ENCODE assay signal across 7 mouse cellular contexts in genomic region chr8:121585159-121585825, GRCm38 (mm10). TPM values are rescaled to one million over a fixed set of nuclear protein-coding genes. Genes with fewer than 3 reads are reported as not detected.
DNase-seq lines count a peak whose midpoint lies in the region; ATAC-seq lines count a peak whose summit lies in the region.

No protein-coding gene starts in this region.

- H3K27me3 ChIP-seq in intestine, embryonic 16.5 days (replicated peaks; ENCODE audit: control insufficient read depth, insufficient read depth, low read length), result no peaks in the 10 kb centered on the region
- H3K27me3 ChIP-seq in midbrain, embryonic 11.5 days (ENCODE audit: control insufficient read depth, insufficient read depth, low read length), result no peaks in the 10 kb centered on the region

- peak; percentile 95 for ATAC-seq in intestine, embryonic 16.5 days
- peak; percentile 95 for ATAC-seq in midbrain, embryonic 11.5 days (ENCODE audit: low FRiP score)

- under 1% methylated on average over 47 of the region's 47 CpGs for WGBS in intestine, embryonic 16.5 days
- 1% methylated on average over 47 of the region's 47 CpGs for WGBS in midbrain, embryonic 11.5 days

- no peaks in the 10 kb centered on the region for H3K36me3 ChIP-seq in intestine, embryonic 16.5 days (ENCODE audit: control insufficient read depth, insufficient read depth, low read length)
- H3K36me3 ChIP-seq in midbrain, embryonic 11.5 days (ENCODE audit: control insufficient read depth, insufficient read depth, low read length), result no peaks in the 10 kb centered on the region

- H3K4me2 ChIP-seq in intestine, embryonic 16.5 days (ENCODE audit: low read depth, low read length), result peak overlapping the region; percentile 62
- H3K4me2 ChIP-seq in midbrain, embryonic 11.5 days, result peak overlapping the region; percentile 46

- peak overlapping the region; percentile 65 for H3K4me3 ChIP-seq in intestine, embryonic 16.5 days (ENCODE audit: low read length)
- peak overlapping the region; percentile 45 for H3K4me3 ChIP-seq in midbrain, embryonic 11.5 days (ENCODE audit: low read depth, low read length)

- intact Hi-C loops in left cerebral cortex, postnatal 36 days (cut with DNase I), result no loop called here

- peak; percentile 99 for DNase-seq in adrenal gland, adult 8-10 months
- peak; percentile 96 for DNase-seq in embryo, embryonic 9.5 days (ENCODE audit: extremely low spot score)
- DNase-seq in gastrocnemius, postnatal 4 days (ENCODE audit: low spot score in 2 of 2), result peak; percentile 98 to 100
- peak; percentile 100 for DNase-seq in left cerebral cortex, postnatal 36 days (ENCODE audit: low spot score in 2 of 2)
- peak; percentile 99 for DNase-seq in midbrain, embryonic 11.5 days (ENCODE audit: low spot score, missing footprints)
- peak; percentile 100 for DNase-seq in skeletal muscle tissue, adult 2 months (ENCODE audit: low read depth, low spot score)

- H3K4me1 ChIP-seq in intestine, embryonic 16.5 days (ENCODE audit: control insufficient read depth, insufficient read depth, low read length), result peaks cover 13% of the 10 kb centered on the region
- peaks cover 2% of the 10 kb centered on the region; the same call in 1 of the 2 replicates for H3K4me1 ChIP-seq in midbrain, embryonic 11.5 days (ENCODE audit: control insufficient read depth, insufficient read depth, low read length)

- H3K9ac ChIP-seq in intestine, embryonic 16.5 days (ENCODE audit: low read depth, low read length), result peak overlapping the region; percentile 76
- peak overlapping the region; percentile 53 for H3K9ac ChIP-seq in midbrain, embryonic 11.5 days (ENCODE audit: low read length)

- no peak overlapping the region; the same call in 1 of the 2 replicates for H3K27ac ChIP-seq in intestine, embryonic 16.5 days (ENCODE audit: low read length)
- H3K27ac ChIP-seq in midbrain, embryonic 11.5 days (ENCODE audit: low read depth, low read length), result no peak overlapping the region

- no peaks in the 10 kb centered on the region for H3K9me3 ChIP-seq in intestine, embryonic 16.5 days (ENCODE audit: control insufficient read depth, low read length)
- H3K9me3 ChIP-seq in midbrain, embryonic 11.5 days (ENCODE audit: control insufficient read depth, low read length), result no peaks in the 10 kb centered on the region

RNA-seq across cellular contexts. Expression of gene Map1lc3b, which starts 4.9 kb away (rescaled TPM):
- 100 to 1,000 TPM; 167 to 214 (median 191) TPM for total RNA-seq in adrenal gland, adult 8-10 months (2022)
- total RNA-seq in gastrocnemius, postnatal 4 days (2021), result 100 to 1,000 TPM; 104 to 105 TPM
- polyA plus RNA-seq in intestine, embryonic 16.5 days (2015; fragmentation: Nextera tagmentation; extraction: Ambion mirVana), result 190 and 192 TPM in 2 replicates
- 100 to 1,000 TPM; 167 to 190 TPM for total RNA-seq in left cerebral cortex, postnatal 36 days (2021)
- polyA plus RNA-seq in midbrain, embryonic 11.5 days (2014; fragmentation: Nextera tagmentation; extraction: Ambion mirVana), result 282 and 283 TPM in 2 replicates

RNA-seq across cellular contexts. Expression of gene Fbxo31, which starts 6.7 kb away (rescaled TPM):
- 10 to 100 TPM; 33.4 to 52.9 (median 41.8) TPM for total RNA-seq in adrenal gland, adult 8-10 months (2022)
- 10 to 100 TPM; 52.8 to 68.4 TPM for total RNA-seq in gastrocnemius, postnatal 4 days (2021)
- 8.6 and 10.6 TPM in 2 replicates for polyA plus RNA-seq in intestine, embryonic 16.5 days (2015; fragmentation: Nextera tagmentation; extraction: Ambion mirVana)
- 100 to 1,000 TPM in 1 of 2 experiments, 10 to 100 TPM in 1; 98.8 to 116 TPM for total RNA-seq in left cerebral cortex, postnatal 36 days (2021)
- 11.0 and 16.3 TPM in 2 replicates for polyA plus RNA-seq in midbrain, embryonic 11.5 days (2014; fragmentation: Nextera tagmentation; extraction: Ambion mirVana)

RNA-seq across cellular contexts. Expression of gene 1700018B08Rik, which starts 41.2 kb away (rescaled TPM):
- total RNA-seq in adrenal gland, adult 8-10 months (2022), result not detected
- not detected for total RNA-seq in gastrocnemius, postnatal 4 days (2021)
- not detected in 2 replicates for polyA plus RNA-seq in intestine, embryonic 16.5 days (2015; fragmentation: Nextera tagmentation; extraction: Ambion mirVana)
- total RNA-seq in left cerebral cortex, postnatal 36 days (2021), result not detected
- not detected in 2 replicates for polyA plus RNA-seq in midbrain, embryonic 11.5 days (2014; fragmentation: Nextera tagmentation; extraction: Ambion mirVana)
